Mouse (Mus musculus) cortical plate, adult 2 months (tissue): Measurements from ENCODE around the gene Kiss1r. TPM values are rescaled to one million over a fixed set of nuclear protein-coding genes. Genes with fewer than 3 reads are reported as not detected.
A peak's percentile ranks its signal among the peaks of the same experiment; 100 is the strongest.

Experiments used
- H3K27ac ChIP-seq: fragments of 200-500 bp; 2 replicates; pipeline ENCODE4 v1.5.1; 2012; ENCODE audit warnings: low read length, control low read depth, inconsistent platforms; ENCODE audit not compliant: insufficient read depth
- H3K4me1 ChIP-seq: fragments of 200-500 bp; 2 replicates; pipeline ENCODE4 v1.6.1; 2011; ENCODE audit warnings: low read length; ENCODE audit not compliant: control insufficient read depth, insufficient read depth
- H3K4me3 ChIP-seq: fragments of 200-500 bp; 2 replicates; pipeline ENCODE4 v1.5.1; 2011; ENCODE audit warnings: mild to moderate bottlenecking, low read length, control low read depth; ENCODE audit not compliant: insufficient read depth
- CTCF ChIP-seq: fragments of 200-500 bp; IDR thresholded peaks from 2 replicates; pipeline ENCODE4 v1.5.1; 2011; ENCODE audit warnings: mild to moderate bottlenecking, control low read depth, low read length; ENCODE audit not compliant: insufficient read depth; ENCODE audit errors: extremely low read depth
- POLR2A ChIP-seq: fragments of 200-500 bp; IDR thresholded peaks from 2 replicates; pipeline ENCODE4 v1.6.1; 2011; ENCODE audit warnings: mild to moderate bottlenecking, low read length, control low read depth; ENCODE audit not compliant: insufficient read depth; ENCODE audit errors: extremely low read depth
- polyA plus RNA-seq: library from polyadenylated mRNA; depleted of rRNA; stranded (reverse); fragments of >200 nt; gene quantifications from 2 replicates; pipeline ENCODE4 v1.2.3, GENCODE M21; 2012

Gene Kiss1r
- polyA plus RNA-seq, 1 experiment: 12.5 TPM

DNA sequence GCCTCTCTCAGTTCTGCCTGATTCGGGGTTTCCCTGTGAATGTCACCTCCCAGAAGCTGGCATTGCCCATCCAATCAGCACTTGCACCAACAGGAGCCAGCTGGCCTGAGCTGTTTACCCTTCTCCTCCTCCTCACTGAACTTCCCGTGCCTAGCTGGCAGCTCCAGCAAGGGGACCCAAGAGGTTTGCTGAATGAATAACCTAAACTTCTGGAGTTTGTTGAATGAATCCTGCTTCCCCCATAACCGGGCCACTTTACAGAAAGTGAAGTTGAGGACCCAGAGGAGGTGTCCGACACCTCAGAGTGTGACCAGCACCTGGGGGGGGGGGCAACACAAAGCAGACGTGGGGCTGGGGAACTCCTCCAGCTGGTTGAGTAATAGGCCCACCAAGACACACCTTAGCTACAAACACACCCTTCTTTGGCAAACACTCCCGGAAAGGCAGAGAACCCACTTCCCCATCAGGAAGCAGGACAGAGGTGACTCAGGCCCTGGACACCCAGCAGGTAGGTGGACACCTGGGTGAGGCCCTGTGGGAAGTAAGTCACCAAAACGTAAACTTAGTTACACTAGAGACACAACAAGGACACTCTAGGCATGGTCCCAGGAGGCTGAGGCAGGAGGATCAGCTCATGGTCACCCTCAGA lies 1.7 kb upstream of the Kiss1r start:
- Histone ChIP-seq H3K4me3 (peak overlapping the region; percentile 95), H3K4me1 (peaks cover 3% of the 10 kb centered on the region), H3K27ac (no peak overlapping the region)
- TF ChIP-seq CTCF (no peak), POLR2A (no peak)

DNA sequence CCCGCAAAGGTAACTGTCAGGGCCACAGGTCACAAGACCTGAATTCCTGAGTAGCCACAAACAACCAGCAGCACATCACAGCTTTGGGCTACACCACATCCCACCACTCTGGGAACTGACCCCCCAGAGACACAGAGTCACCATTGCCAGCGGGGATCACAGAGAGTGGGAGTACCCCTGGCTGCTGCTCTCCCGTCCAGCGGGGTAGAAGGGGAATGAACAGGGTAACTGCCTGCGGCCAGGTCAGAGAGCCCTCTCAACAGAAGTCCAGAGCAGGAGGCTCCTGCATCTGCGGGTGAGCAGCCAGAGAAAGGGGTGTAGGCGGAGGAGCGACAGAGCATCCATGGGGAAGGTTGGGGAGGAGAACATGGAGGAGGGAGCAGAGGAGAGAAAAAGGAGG lies 690 bp upstream of the Kiss1r start:
- H3K27ac ChIP-seq: peak overlapping the region; percentile 94
- TF ChIP-seq CTCF (no peak), POLR2A (no peak)
- peaks cover 5% of the 10 kb centered on the region for H3K4me1 ChIP-seq
- H3K4me3 ChIP-seq: peak overlapping the region; percentile 95

DNA sequence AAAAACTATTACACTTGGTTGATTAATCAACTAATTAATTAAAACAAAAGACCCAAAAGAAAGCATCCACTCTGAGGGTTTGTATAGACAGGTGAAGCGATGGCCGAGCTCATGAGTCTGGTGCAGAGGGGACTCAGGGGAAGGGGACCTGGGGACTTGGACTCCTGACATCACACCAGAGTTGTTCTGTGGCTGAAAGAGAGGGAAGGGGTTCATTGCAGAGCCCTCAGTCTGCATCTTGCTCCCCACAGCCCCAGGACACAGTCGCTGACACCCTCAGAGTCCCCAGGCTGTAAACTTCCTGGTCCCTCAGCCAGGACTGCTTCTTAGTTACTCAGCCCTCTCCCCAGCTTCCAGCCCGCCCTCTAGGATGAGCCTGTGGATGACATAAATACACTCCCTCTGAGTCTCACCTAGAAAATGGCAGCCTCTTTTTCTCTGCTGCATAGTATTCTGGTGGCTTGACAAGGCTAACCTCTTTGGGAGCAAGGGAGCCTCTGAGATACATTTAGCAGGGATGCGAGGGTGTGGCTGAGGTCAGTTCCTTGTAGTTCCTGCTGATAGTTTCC lies 845 bp downstream of the Kiss1r start:
- TF ChIP-seq POLR2A: no peak
- TF ChIP-seq CTCF: no peak
- peaks cover 5% of the 10 kb centered on the region for H3K4me1 ChIP-seq
- H3K27ac ChIP-seq: no peak overlapping the region
- H3K4me3 ChIP-seq: peak overlapping the region; percentile 95

DNA sequence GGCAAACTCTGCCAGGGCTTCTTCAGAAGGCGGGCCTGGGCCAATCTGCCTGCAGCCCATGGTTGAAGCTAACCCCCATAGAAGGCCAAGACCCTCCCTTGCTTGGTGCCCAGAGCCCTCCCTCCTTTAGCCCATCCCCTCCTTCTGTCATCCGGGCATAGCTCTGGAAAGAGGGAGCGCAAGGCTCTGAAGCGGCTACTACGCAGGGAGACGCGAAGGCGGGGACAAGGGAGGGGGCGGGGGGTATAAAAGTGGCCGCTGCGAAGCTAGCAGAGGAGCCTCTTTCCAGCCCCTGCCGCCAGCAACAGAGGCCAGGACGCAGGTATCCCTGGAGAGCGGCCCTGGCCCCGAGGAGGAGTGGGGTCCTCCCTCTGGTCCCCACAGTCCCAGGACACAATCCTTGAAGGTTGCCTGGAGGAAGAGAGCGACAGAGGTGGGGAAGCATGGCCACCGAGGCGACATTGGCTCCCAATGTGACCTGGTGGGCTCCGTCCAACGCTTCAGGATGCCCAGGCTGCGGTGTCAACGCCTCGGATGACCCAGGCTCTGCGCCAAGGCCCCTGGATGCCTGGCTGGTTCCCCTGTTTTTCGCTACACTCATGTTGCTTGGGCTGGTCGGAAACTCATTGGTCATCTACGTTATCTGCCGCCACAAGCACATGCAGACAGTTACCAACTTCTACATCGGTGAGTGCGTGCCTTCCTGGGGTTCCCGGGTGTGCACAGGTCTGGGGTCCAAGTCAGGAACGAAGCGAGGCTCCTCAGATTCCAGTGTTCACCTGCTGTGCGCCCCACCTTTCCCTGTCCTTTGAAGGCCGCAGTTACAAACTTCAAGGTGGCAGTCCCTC lies 1.7 kb downstream of the Kiss1r start:
- TF ChIP-seq POLR2A: no peak
- no peak for TF ChIP-seq CTCF

DNA sequence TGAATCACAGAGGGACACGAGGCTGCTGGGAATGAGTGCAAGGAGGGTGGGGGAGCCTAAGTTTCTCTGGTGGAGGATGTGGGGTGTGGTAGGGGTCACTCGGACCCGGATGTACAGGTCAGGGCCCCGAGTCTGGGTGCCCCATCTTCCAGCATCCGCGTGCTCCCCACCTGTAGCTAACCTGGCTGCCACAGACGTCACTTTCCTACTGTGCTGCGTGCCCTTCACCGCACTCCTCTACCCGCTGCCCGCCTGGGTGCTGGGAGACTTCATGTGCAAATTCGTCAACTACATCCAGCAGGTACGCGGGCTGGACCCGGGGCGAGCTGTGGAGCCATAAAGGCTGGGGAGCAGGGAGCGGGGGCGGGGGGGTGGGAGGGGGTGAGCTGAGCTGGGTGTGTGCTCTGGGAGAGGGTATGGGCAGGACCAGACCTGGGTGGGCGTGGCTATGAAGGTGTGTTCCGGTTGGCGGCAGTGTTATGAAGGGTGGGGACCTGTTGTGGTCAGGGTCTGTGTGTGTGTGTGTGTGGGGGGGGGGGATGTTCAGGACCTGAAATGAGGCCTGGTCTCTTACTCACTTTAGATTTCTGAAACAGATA lies 2.6 kb downstream of the Kiss1r start:
- no peak overlapping the region for H3K27ac ChIP-seq
- TF ChIP-seq CTCF (no peak), POLR2A (no peak)
- H3K4me1 ChIP-seq: peaks cover 5% of the 10 kb centered on the region
- H3K4me3 ChIP-seq: peak overlapping the region; percentile 29; the same call in 1 of the 2 replicates

More for the DNA sequence above, 1.7 kb downstream of the Kiss1r start:
- H3K4me3 ChIP-seq: peak overlapping the region; percentile 29
- peaks cover 5% of the 10 kb centered on the region for H3K4me1 ChIP-seq
- H3K27ac ChIP-seq: no peak overlapping the region

DNA sequence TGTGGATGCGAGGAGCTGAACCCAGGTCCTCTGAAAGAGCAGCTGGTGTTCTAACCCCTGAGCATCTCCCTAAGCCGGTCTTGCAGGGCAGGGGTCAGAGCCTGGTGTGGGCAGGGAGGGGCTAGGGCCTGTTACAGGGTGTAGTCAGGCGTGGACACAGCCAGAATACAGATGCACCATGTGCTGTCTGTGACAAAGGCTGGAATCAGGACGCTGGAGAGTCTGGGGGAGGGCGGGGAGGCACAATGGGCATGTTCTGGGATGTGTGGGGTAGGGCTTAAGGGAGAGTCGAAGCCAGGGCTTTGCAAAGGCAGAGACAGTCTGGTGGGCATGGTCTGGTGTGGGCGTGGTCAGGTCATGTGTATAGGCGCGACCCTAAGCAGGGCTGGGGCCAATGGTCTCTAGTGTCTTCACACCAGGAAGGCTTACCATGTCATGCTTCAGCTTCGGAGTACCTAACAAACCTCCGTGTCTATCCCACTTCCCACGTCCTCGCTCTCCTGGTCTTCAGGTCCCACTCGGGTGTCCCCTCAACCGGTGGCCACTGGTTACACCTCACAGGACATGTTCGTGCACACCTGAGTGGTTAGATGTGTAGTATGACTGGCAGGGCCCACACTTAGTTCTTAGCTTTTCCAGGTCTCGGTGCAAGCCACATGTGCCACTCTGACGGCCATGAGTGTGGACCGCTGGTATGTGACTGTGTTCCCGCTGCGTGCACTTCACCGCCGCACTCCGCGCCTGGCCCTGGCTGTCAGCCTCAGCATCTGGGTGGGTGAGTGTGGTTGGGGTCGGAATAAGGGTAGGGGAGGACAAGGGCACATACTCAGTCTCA lies 3.5 kb downstream of the Kiss1r start:
- Histone ChIP-seq H3K27ac (no peak overlapping the region), H3K4me3 (no peak overlapping the region; the same call in 1 of the 2 replicates), H3K4me1 (peaks cover 4% of the 10 kb centered on the region)
- TF ChIP-seq CTCF: no peak
- TF ChIP-seq POLR2A: no peak

DNA sequence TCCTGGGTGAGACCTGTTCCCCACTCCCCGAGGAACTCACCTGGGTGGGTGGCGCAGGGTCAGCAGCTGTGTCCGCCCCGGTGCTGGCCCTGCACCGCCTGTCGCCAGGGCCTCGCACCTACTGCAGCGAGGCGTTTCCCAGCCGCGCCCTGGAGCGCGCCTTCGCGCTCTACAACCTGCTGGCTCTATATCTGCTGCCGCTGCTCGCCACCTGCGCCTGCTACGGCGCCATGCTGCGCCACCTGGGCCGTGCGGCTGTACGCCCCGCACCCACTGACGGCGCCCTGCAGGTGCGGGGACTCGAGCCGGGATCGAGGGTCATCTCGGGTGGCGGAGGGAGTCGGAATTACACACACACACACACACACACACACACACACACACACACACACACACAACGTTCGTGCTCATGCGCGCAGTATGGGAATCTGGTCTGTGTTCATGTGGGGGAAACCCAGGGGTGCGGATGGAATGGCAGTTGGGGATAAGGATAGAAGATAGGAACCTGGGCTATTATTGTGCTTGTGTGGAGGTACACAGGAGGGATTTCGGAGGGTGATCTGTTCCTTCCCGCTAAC lies 4.3 kb downstream of the Kiss1r start, which contains the start of gene R3hdm4:
R3hdm4 (minus strand) TSS at position 251 of the 578 bp plus-strand sequence.
- Histone ChIP-seq H3K4me1 (0 out of 2 replicates have a peak, but pooled peaks cover 1% of the 10 kb centered on the region), H3K27ac (no peak within 1 kb of the TSS), H3K4me3 (peak within 1 kb of the TSS; percentile 13)
- TF ChIP-seq CTCF: no peak

DNA sequence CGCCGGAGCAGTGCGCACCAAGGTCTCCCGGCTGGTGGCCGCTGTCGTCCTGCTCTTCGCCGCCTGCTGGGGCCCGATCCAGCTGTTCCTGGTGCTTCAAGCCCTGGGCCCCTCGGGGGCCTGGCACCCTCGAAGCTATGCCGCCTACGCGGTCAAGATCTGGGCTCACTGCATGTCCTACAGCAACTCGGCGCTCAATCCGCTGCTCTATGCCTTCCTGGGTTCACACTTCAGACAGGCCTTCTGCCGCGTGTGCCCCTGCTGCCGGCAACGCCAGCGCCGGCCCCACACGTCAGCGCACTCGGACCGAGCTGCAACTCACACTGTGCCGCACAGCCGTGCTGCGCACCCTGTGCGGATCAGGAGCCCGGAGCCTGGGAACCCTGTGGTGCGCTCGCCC lies 4.8 kb downstream of the Kiss1r start:
- TF ChIP-seq POLR2A: no peak
- TF ChIP-seq CTCF: no peak

More for the DNA sequence above, 4.8 kb downstream of the Kiss1r start:
- peak overlapping the region; percentile 13; the same call in 1 of the 2 replicates for H3K4me3 ChIP-seq
- H3K4me1 ChIP-seq: 0 out of 2 replicates have a peak, but pooled peaks cover 1% of the 10 kb centered on the region
- H3K27ac ChIP-seq: no peak overlapping the region
